Mouse (Mus musculus) regulatory T cell (primary cell): ENCODE results near the gene Ubxn2a.

Experiments
- in situ Hi-C: fragments of 300-600 bp; cut with MboI, MseI; formaldehyde crosslinking; loops from one replicate; pipeline ENCODE4 v1.15.1; 2025; ENCODE audit warnings: high pct_unique_total_duplicates

Gene Ubxn2a

GRCm38 (mm10) chr12:4882086-4882485 lies 25.4 kb downstream of the Ubxn2a start:
- in situ Hi-C loops = no loop called here

DNA sequence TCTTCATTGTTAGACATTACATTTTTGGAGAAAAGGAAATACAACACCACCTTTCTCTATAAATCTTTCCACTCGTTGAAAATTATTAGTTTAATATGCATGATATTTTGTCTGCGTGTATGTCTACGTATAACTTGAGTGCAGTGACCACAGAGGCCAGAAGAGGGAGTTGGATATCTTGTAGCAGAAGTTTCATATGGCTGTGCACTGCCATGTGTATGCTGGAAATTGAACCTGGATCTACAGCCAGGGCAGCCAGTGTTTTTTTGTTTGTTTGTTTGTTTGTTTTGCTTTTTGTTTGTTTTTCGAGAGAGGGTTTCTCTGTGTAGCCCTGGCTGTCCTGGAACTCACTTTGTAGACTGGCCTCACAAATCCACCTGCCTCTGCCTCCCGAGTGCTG lies 28.5 kb downstream of the Ubxn2a start:
- in situ Hi-C loops = no loop called here

- in situ Hi-C loops = no loop called here
These were observed 29.2 kb downstream of the Ubxn2a start for GRCm38 (mm10) chr12:4878296-4878783.

DNA sequence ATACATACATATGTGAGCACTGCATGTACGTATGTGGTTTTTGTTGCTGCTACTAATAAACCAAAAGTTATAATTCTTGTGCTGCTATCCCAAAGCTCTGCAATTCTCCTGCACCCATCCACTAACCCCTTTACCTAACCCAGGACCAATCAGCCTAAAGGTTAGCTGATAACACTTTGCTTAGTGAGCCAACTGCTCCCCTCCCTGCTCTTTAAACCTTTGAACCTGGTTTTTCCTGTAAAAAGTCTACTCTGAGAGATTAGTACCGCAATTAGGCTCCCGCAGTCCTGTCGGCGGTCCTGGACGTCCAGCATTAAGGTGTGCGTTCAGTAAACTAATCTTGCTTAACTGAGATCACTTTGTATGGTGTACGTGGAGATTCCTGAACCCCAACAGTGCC lies 31.9 kb downstream of the Ubxn2a start:
- in situ Hi-C loops = no loop called here

GRCm38 (mm10) chr12:4874161-4874927 lies 33.2 kb downstream of the Ubxn2a start, which contains the start of gene Mfsd2b:
Gene Mfsd2b, minus strand, starts transcription at chr12:4874359.
- in situ Hi-C loops = no loop called here

DNA sequence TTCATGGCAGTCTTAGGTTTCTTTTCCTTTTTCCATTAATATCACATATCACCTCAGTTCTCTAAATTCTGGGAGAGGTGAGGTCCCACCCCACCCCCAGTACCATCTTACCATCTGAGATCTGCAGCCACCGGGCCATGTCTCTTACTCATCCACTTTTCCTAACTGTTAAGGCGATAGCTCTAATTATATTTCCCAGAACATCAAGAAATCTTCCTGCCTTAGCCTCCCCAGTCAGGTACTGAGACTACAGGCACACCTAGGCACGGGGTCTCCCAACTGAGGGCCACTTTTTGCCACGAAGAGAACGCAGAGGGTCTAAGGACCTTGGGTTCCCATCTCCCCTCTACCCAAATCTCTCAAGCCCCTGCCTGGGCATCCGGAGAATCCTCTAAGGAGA lies 34.0 kb downstream of the Ubxn2a start:
- in situ Hi-C loops = no loop called here

- in situ Hi-C loops = no loop called here
These were observed 34.5 kb downstream of the Ubxn2a start for GRCm38 (mm10) chr12:4872983-4873477.

DNA sequence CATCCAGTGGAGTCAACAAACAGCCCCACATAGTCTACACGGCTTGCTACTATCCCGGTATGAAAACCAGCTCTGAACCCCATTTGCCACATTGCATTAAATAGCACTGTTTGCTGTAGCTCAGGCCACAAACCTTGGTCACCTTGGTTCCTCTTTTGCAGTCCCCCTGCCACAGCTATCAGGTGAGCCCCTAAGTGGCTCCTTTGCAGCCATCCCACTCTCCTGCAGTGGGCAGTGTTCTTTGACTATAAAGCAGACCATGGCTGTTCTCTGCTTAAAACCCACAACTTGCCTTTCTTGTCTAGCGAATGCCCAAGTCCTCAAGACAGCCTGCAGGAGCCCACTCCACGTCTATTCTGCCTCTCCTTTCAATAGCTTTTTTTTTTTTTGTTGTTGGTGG lies 35.2 kb downstream of the Ubxn2a start:
- in situ Hi-C loops = no loop called here

GRCm38 (mm10) chr12:4871260-4871659 lies 36.2 kb downstream of the Ubxn2a start:
- in situ Hi-C loops = no loop called here

GRCm38 (mm10) chr12:4868924-4869323 lies 38.6 kb downstream of the Ubxn2a start:
- in situ Hi-C loops = no loop called here

GRCm38 (mm10) chr12:4864338-4864690 lies 43.2 kb downstream of the Ubxn2a start:
- in situ Hi-C loops = no loop called here

- in situ Hi-C loops = no loop called here
These were observed 43.7 kb downstream of the Ubxn2a start for GRCm38 (mm10) chr12:4863654-4864337.

GRCm38 (mm10) chr12:4862672-4863071 lies 44.8 kb downstream of the Ubxn2a start:
- in situ Hi-C loops = no loop called here

- in situ Hi-C loops = no loop called here
These were observed 48.1 kb downstream of the Ubxn2a start for GRCm38 (mm10) chr12:4859241-4859914.

DNA sequence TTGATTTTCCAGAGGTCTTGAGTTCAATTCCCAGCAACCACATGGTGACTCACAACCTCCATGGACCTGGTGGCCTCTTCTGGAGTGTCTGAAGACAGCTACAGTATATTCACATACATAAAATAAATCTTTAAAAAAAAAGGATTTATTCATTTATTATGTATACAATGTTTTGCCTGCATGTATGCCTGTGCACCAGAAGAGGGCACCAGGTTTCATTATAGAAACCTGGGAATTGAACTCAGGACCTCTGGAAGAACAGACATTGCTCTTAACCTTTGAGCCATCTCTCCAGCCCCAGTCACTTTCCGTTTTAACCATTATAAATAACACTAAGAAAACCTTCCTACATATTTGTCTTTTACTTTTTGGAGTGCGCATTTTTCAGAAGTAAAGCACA lies 50.7 kb downstream of the Ubxn2a start:
- in situ Hi-C loops = no loop called here

- in situ Hi-C loops = no loop called here
These were observed 51.3 kb downstream of the Ubxn2a start for GRCm38 (mm10) chr12:4856160-4856559.

DNA sequence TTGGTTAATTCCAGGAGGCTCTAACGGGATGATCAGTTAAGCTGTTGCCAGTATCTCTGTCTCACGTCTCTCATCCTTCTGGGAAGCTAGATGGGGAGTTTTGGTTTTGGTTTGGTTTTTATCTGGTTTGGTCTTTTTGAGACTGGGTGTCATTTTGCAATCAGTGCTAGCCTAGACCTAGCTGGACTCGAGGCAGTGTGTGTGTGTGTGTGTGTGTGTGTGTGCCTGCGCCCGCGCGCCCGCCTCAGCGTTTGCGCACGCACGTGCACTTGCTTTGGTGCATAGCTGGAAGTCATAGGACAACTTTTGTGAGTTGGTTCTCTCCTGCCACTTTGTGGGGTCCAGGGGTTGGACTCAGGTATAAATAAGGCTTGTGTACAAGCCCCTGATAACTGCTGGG lies 63.8 kb downstream of the Ubxn2a start:
- in situ Hi-C loops = no loop called here

- in situ Hi-C loops = no loop called here
These were observed 64.5 kb downstream of the Ubxn2a start, which contains the start of gene Wdcp for GRCm38 (mm10) chr12:4842890-4843597. Gene Wdcp, plus strand, starts transcription at chr12:4843303.

GRCm38 (mm10) chr12:4842456-4842855 lies 65.0 kb downstream of the Ubxn2a start:
- in situ Hi-C loops = no loop called here

DNA sequence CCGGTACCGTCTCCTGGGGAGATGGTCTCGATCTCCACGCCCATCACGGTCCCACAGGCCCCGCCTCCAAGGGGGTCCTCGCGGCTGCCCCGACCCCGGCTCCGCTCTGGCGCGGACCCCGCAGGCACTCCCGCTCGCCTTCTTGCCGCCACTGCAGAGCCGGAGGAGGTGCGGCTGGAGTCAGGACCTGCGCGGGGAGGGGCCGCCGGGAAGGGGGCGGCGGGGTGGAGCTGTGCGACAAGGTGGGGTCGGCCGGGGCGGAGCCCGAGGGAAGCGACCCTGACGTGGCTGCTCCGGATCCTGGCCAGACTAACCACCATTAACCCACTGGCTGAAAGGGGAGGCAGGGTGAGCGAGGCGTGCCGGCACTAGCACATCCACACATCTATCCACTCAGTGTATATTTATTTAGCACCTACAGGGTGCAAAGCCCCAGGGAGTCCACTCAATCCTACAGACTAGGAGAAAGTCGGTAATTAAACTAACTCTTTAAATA lies 66.1 kb downstream of the Ubxn2a start, which contains the start of gene Fkbp1b:
TSS of gene Fkbp1b (minus strand) at position 200 of the 496 bp plus-strand sequence.
- in situ Hi-C loops = no loop called here

- in situ Hi-C loops = no loop called here
These were observed 66.8 kb downstream of the Ubxn2a start for GRCm38 (mm10) chr12:4840741-4841140.
